Mouse (Mus musculus): Measurements from ENCODE around the gene Nfxl1. TPM values are rescaled to one million over a fixed set of nuclear protein-coding genes. Genes with fewer than 3 reads are reported as not detected.

Gene Nfxl1
- total and polyA plus RNA-seq, 3 experiments: 8.9 to 17.1 (median 13.5) TPM

GRCm38 (mm10) chr5:72498271-72498670 is 61.2 kb downstream of the Nfxl1 start:
- H3K9me3 ChIP-seq (replicated peaks; ENCODE audit: low read length): no peaks in the 10 kb centered on the region
- H3K4me2 ChIP-seq (ENCODE audit: insufficient read depth, low read depth, poor library complexity, severe bottlenecking): no peak overlapping the region
- TF ChIP-seq ELF1 (IDR thresholded peaks at IDR 0.05; ENCODE audit: low read depth, low read length) (no peak), USF2 (conservative IDR thresholded peaks at IDR 0.05; ENCODE audit: low read depth, low read length) (no peak), EP300 (IDR thresholded peaks at IDR 0.05; ENCODE audit: low read length) (no peak), UBTF (IDR thresholded peaks at IDR 0.05; ENCODE audit: low read depth, low read length) (no peak), ZNF384 (IDR thresholded peaks at IDR 0.05; ENCODE audit: low read depth, low read length) (no peak), ZKSCAN1 (IDR thresholded peaks at IDR 0.05; ENCODE audit: borderline replicate concordance, low read depth, low read length) (no peak), RCOR1 (conservative IDR thresholded peaks at IDR 0.05; ENCODE audit: low read depth, low read length) (no peak), CTCF (conservative IDR thresholded peaks at IDR 0.05 in 1 of 2, IDR thresholded peaks at IDR 0.05 in 1 of 2; ENCODE audit: low read depth in 2 of 2, low read length in 2 of 2) (no peak), CHD2 (IDR thresholded peaks at IDR 0.05; ENCODE audit: low read length) (no peak), CHD1 (IDR thresholded peaks at IDR 0.05; ENCODE audit: low read depth, low read length) (no peak), MAFK (IDR thresholded peaks at IDR 0.05; ENCODE audit: insufficient replicate concordance, low read length) (no peak), RAD21 (IDR thresholded peaks at IDR 0.05; ENCODE audit: low read depth, low read length) (no peak), GABPA (IDR thresholded peaks at IDR 0.05; ENCODE audit: insufficient replicate concordance, low read depth, low read length) (no peak), POLR2AphosphoS2 (IDR thresholded peaks at IDR 0.05; ENCODE audit: low read depth, low read length) (no peak), MXI1 (IDR thresholded peaks at IDR 0.05; ENCODE audit: low read depth, low read length) (no peak), JUND (conservative IDR thresholded peaks at IDR 0.05; ENCODE audit: low read depth, low read length) (no peak), POLR2A (IDR thresholded peaks at IDR 0.05; ENCODE audit: low read depth, low read length) (no peak)
- DNase-seq (ENCODE audit: extremely low read depth): no peak
- H3K9ac ChIP-seq (ENCODE audit: insufficient read depth, low read depth): no peak overlapping the region
- dilution Hi-C loops (cut with MboI; ENCODE audit: extremely low pct_ligation_motif_present, extremely low pct_unique_long_range_greater_than_20kb, low sequenced_read_pairs) (no loop called here), in situ Hi-C loops (cut with MboI; ENCODE audit: low pct_ligation_motif_present, low pct_unique_long_range_greater_than_20kb, low sequenced_read_pairs) (no loop called here)
- H3K36me3 ChIP-seq (replicated peaks in 1 of 2; ENCODE audit: control insufficient read depth in 1 of 2, insufficient read depth in 1 of 2, low read length in 1 of 2): no peaks in the 10 kb centered on the region
- peaks cover 4 to 13% of the 10 kb centered on the region in 2 experiments; a peak in 3 of 4 replicates for H3K4me1 ChIP-seq (ENCODE audit: control insufficient read depth in 1 of 2, insufficient read depth in 2 of 2)
- H3K4me3 ChIP-seq (replicated peaks in 1 of 3; ENCODE audit: low read depth in 2 of 3, low read length in 2 of 3, poor library complexity in 1 of 3): no peak overlapping the region
- H3K27me3 ChIP-seq (replicated peaks): no peaks in the 10 kb centered on the region
- no peaks in the 10 kb centered on the region for H3K79me2 ChIP-seq (replicated peaks; ENCODE audit: control insufficient read depth, extremely low read depth, insufficient read depth, poor library complexity, severe bottlenecking)
- H3K27ac ChIP-seq (ENCODE audit: insufficient read depth, low read depth): no peak overlapping the region

DNA sequence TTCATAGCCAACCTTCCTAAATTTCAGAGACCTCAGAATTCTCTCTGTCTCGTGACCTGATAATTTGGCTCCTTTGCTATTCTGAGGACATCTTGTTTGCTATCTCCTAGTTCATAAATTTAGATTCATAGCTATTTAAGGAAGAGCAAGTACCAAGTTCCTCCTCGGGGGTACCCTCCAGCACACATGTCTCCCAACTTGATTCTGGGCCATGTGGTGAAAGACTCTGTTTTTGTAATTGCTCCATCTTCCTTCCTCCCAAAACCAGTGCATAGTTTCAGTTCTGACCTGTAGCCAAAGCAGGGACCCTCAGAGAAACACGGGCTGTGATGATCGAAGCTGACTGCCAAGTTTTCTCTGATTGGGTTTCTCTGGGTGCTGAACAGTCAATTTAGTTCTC is 62.7 kb downstream of the Nfxl1 start:
- TF ChIP-seq UBTF (IDR thresholded peaks at IDR 0.05; ENCODE audit: low read depth, low read length) (no peak), POLR2A (IDR thresholded peaks at IDR 0.05; ENCODE audit: low read depth, low read length) (no peak), E2F4 (IDR thresholded peaks at IDR 0.05; ENCODE audit: insufficient replicate concordance, low read depth, low read length) (no peak), JUND (conservative IDR thresholded peaks at IDR 0.05; ENCODE audit: low read depth, low read length) (no peak), ETS1 (conservative IDR thresholded peaks at IDR 0.05; ENCODE audit: low read depth, low read length) (no peak), RAD21 (IDR thresholded peaks at IDR 0.05; ENCODE audit: low read depth, low read length) (no peak), MEF2A (IDR thresholded peaks at IDR 0.05; ENCODE audit: borderline replicate concordance, low read depth, low read length) (no peak), MYC (IDR thresholded peaks at IDR 0.05; ENCODE audit: low read depth, low read length) (no peak), MAFK (IDR thresholded peaks at IDR 0.05; ENCODE audit: insufficient replicate concordance, low read length) (no peak), HCFC1 (IDR thresholded peaks at IDR 0.05; ENCODE audit: low read depth, low read length) (no peak), TBP (conservative IDR thresholded peaks at IDR 0.05; ENCODE audit: low read depth, low read length) (no peak)
- H3K27ac ChIP-seq (ENCODE audit: insufficient read depth, low read depth): no peak overlapping the region
- H3K27me3 ChIP-seq (replicated peaks): no peaks in the 10 kb centered on the region
- in situ Hi-C loops (cut with MboI; ENCODE audit: low pct_ligation_motif_present, low pct_unique_long_range_greater_than_20kb, low sequenced_read_pairs) (no loop called here), dilution Hi-C loops (cut with MboI; ENCODE audit: extremely low pct_ligation_motif_present, extremely low pct_unique_long_range_greater_than_20kb, low sequenced_read_pairs) (no loop called here)
- H3K9me3 ChIP-seq (replicated peaks; ENCODE audit: low read length): no peaks in the 10 kb centered on the region
- no peak overlapping the region for H3K4me2 ChIP-seq (ENCODE audit: insufficient read depth, low read depth, poor library complexity, severe bottlenecking)
- peaks cover 4 to 9% of the 10 kb centered on the region in 2 experiments; a peak in 3 of 4 replicates for H3K4me1 ChIP-seq (ENCODE audit: control insufficient read depth in 1 of 2, insufficient read depth in 2 of 2)
- H3K36me3 ChIP-seq (replicated peaks in 1 of 2; ENCODE audit: control insufficient read depth in 1 of 2, insufficient read depth in 1 of 2, low read length in 1 of 2): no peaks in the 10 kb centered on the region
- H3K4me3 ChIP-seq (replicated peaks in 1 of 3; ENCODE audit: low read depth in 2 of 3, low read length in 2 of 3, poor library complexity in 1 of 3): no peak overlapping the region
- DNase-seq (ENCODE audit: extremely low read depth): no peak
- no peak overlapping the region for H3K9ac ChIP-seq (ENCODE audit: insufficient read depth, low read depth)
- no peaks in the 10 kb centered on the region for H3K79me2 ChIP-seq (replicated peaks; ENCODE audit: control insufficient read depth, extremely low read depth, insufficient read depth, poor library complexity, severe bottlenecking)
